Mouse (Mus musculus) forebrain, postnatal 0 days (tissue): ENCODE data around the gene Olfr1340. TPM values are rescaled to one million over a fixed set of nuclear protein-coding genes. Genes with fewer than 3 reads are reported as not detected.

Experiments used
- ATAC-seq: fragments of 200-750 bp; cut with Nextera tagmentation; 2 replicates; pipeline ENCODE4 v1.8.0; 2017; ENCODE audit warnings: mild to moderate bottlenecking, moderate library complexity
- DNase-seq: peaks from one replicate; pipeline ENCODE4 v3.0.0-alpha.2; 2015
- H3K27ac ChIP-seq: fragments of 300-500 bp; sonication (generic); 2 replicates; pipeline ENCODE4 v1.5.1; 2014; ENCODE audit warnings: low read depth, mild to moderate bottlenecking, antibody characterized with exemption, low read length, moderate library complexity, mixed read lengths
- H3K27me3 ChIP-seq: fragments of 300-500 bp; sonication (generic); 2 replicates; pipeline ENCODE4 v1.6.1; 2014; ENCODE audit warnings: mild to moderate bottlenecking, low read length, mixed read lengths; ENCODE audit not compliant: insufficient read depth
- H3K36me3 ChIP-seq: fragments of 300-500 bp; sonication (generic); 2 replicates; pipeline ENCODE4 v1.6.1; 2014; ENCODE audit warnings: mild to moderate bottlenecking, moderate library complexity; ENCODE audit not compliant: insufficient read depth
- H3K4me1 ChIP-seq: fragments of 300-500 bp; sonication (generic); 2 replicates; pipeline ENCODE4 v1.6.1; 2014; ENCODE audit warnings: antibody characterized with exemption; ENCODE audit not compliant: insufficient read depth
- H3K4me2 ChIP-seq: fragments of 300-500 bp; sonication (generic); 2 replicates; pipeline ENCODE4 v1.6.1; 2014; ENCODE audit warnings: low read depth, mild to moderate bottlenecking, moderate library complexity
- H3K4me3 ChIP-seq: fragments of 300-500 bp; sonication (generic); 2 replicates; pipeline ENCODE4 v1.5.1; 2014; ENCODE audit warnings: low read depth, low read length, mixed read lengths
- H3K9ac ChIP-seq: fragments of 300-500 bp; sonication (generic); 2 replicates; pipeline ENCODE4 v1.6.1; 2014; ENCODE audit warnings: mild to moderate bottlenecking
- H3K9me3 ChIP-seq: fragments of 300-500 bp; sonication (generic); 2 replicates; pipeline ENCODE4 v1.6.1; 2016; ENCODE audit warnings: low read length
- CTCF ChIP-seq: sonication (generic); IDR thresholded peaks from 2 replicates; pipeline ENCODE4 v1.5.1; 2016; ENCODE audit warnings: antibody characterized with exemption, control low read depth, low read depth
- WGBS: fragments of 180-500 bp; shearing (Covaris S2); extraction: QIAGEN DNeasy Blood & Tissue Kit; methylation state at CpG from one replicate; pipeline ENCODE4 v1.1.7; 2014; 5-methylcytosine and 5-hydroxymethylcytosine counted together
- polyA plus RNA-seq: library from polyadenylated mRNA; unstranded; fragments of >200 nt; fragmentation: Nextera tagmentation; extraction: Ambion mirVana; gene quantifications from 2 replicates; pipeline ENCODE4 v1.2.1, GENCODE M21; 2015
- total RNA-seq: library from RNA; depleted of rRNA; stranded (reverse); fragments of >200 nt; gene quantifications from 2 replicates; pipeline ENCODE4 v1.2.3, GENCODE M21; 2014; rRNA removed

Olfr1340 gene
- total and polyA plus RNA-seq, 2 experiments from 2014 or later: not detected

- no peaks in the 10 kb centered on the region for H3K36me3 ChIP-seq
- H3K9me3 ChIP-seq: no peaks in the 10 kb centered on the region
- no peak overlapping the region for H3K9ac ChIP-seq
- WGBS: 56% methylated on average over 10 of the region's 10 CpGs
- no peak overlapping the region for H3K4me2 ChIP-seq
- H3K4me1 ChIP-seq: no peaks in the 10 kb centered on the region
- TF ChIP-seq CTCF: no peak
- no peaks in the 10 kb centered on the region for H3K27me3 ChIP-seq
- H3K27ac ChIP-seq: no peak overlapping the region
- DNase-seq: no peak
- ATAC-seq: no peak
- no peak overlapping the region for H3K4me3 ChIP-seq
Measured at GRCm38 (mm10) chr4:118721742-118722483, 2.0 kb downstream of the Olfr1340 start.

GRCm38 (mm10) chr4:118731875-118732274 is 11.9 kb downstream of the Olfr1340 start, which contains the start of gene Olfr1339:
Olfr1339 (plus strand) TSS chr4:118732175.
- DNase-seq: no peak
- H3K9me3 ChIP-seq: no peaks in the 10 kb centered on the region
- no peaks in the 10 kb centered on the region for H3K27me3 ChIP-seq

GRCm38 (mm10) chr4:118739574-118739973 is 19.6 kb downstream of the Olfr1340 start:
- no peak for TF ChIP-seq CTCF
- Histone ChIP-seq H3K9me3 (no peaks in the 10 kb centered on the region), H3K4me3 (no peak overlapping the region), H3K9ac (no peak overlapping the region), H3K36me3 (no peaks in the 10 kb centered on the region), H3K4me1 (no peaks in the 10 kb centered on the region), H3K4me2 (no peak overlapping the region), H3K27me3 (no peaks in the 10 kb centered on the region), H3K27ac (no peak overlapping the region)
- no peak for ATAC-seq
- 58% methylated on average over 3 of the region's 3 CpGs for WGBS
- DNase-seq: no peak

More at GRCm38 (mm10) chr4:118731875-118732274, 11.9 kb downstream of the Olfr1340 start, which contains the start of gene Olfr1339:
- Histone ChIP-seq H3K4me2 (no peak within 1 kb of the TSS), H3K4me1 (no peaks in the 10 kb centered on the region), H3K36me3 (no peaks in the 10 kb centered on the region), H3K9ac (no peak within 1 kb of the TSS), H3K4me3 (no peak within 1 kb of the TSS), H3K27ac (no peak within 1 kb of the TSS)
- no peak for TF ChIP-seq CTCF
- ATAC-seq: no peak
- WGBS: 100% methylated on average over 1 of the region's 1 CpGs

GRCm38 (mm10) chr4:118740988-118741698 is 21.2 kb downstream of the Olfr1340 start:
- peak overlapping the region; percentile 30 for H3K4me2 ChIP-seq
- ATAC-seq (no peak), DNase-seq (no peak)
- WGBS: 8% methylated on average over 11 of the region's 11 CpGs
- H3K27ac ChIP-seq: no peak overlapping the region
- no peak overlapping the region for H3K9ac ChIP-seq
- no peaks in the 10 kb centered on the region for H3K9me3 ChIP-seq
- H3K4me3 ChIP-seq: no peak overlapping the region
- H3K4me1 ChIP-seq: no peaks in the 10 kb centered on the region
- H3K36me3 ChIP-seq: no peaks in the 10 kb centered on the region
- no peaks in the 10 kb centered on the region for H3K27me3 ChIP-seq
- TF ChIP-seq CTCF: no peak

- peak; percentile 23 for DNase-seq
- TF ChIP-seq CTCF: no peak
- Histone ChIP-seq H3K9me3 (no peaks in the 10 kb centered on the region), H3K4me2 (peak overlapping the region; percentile 30), H3K27ac (no peak overlapping the region), H3K4me1 (no peaks in the 10 kb centered on the region), H3K9ac (no peak overlapping the region), H3K4me3 (no peak overlapping the region), H3K27me3 (no peaks in the 10 kb centered on the region), H3K36me3 (no peaks in the 10 kb centered on the region)
- WGBS: 3% methylated on average over 16 of the region's 16 CpGs
- ATAC-seq: no peak
Measured at GRCm38 (mm10) chr4:118741881-118742280, 21.9 kb downstream of the Olfr1340 start.

- Histone ChIP-seq H3K9ac (no peak within 1 kb of the TSS), H3K36me3 (no peaks in the 10 kb centered on the region), H3K4me2 (no peak within 1 kb of the TSS), H3K4me1 (no peaks in the 10 kb centered on the region), H3K27me3 (no peaks in the 10 kb centered on the region), H3K9me3 (no peaks in the 10 kb centered on the region), H3K4me3 (no peak within 1 kb of the TSS), H3K27ac (no peak within 1 kb of the TSS)
- 80% methylated on average over 1 of the region's 1 CpGs for WGBS
- DNase-seq (no peak), ATAC-seq (no peak)
- no peak for TF ChIP-seq CTCF
Measured at GRCm38 (mm10) chr4:118758637-118759036, 38.7 kb downstream of the Olfr1340 start, which contains the start of gene Olfr1338. Olfr1338 (minus strand) TSS chr4:118758737.

Other genes starting within 250 kb of the Olfr1340 start
- gene Tie1, start 230.1 kb upstream of the Olfr1340 start, total RNA-seq: 10.4 and 14.9 TPM in 2 replicates
- gene Tie1, start 230.1 kb upstream of the Olfr1340 start, polyA plus RNA-seq: 9.5 and 9.8 TPM in 2 replicates
- not detected in 2 replicates for gene 2610528J11Rik, start 193.1 kb upstream of the Olfr1340 start, total RNA-seq
- gene 2610528J11Rik, start 193.1 kb upstream of the Olfr1340 start, polyA plus RNA-seq: not detected in 2 replicates
- gene Tmem125, start 176.1 kb upstream of the Olfr1340 start, total RNA-seq: 0.31 TPM in 1 of 2 replicates, not detected in the other
- gene Tmem125, start 176.1 kb upstream of the Olfr1340 start, polyA plus RNA-seq: 0.29 and 0.39 TPM in 2 replicates
- gene Cfap57, start 99.4 kb upstream of the Olfr1340 start, total RNA-seq: 0.69 and 2.0 TPM in 2 replicates
- 0.89 and 1.3 TPM in 2 replicates for gene Cfap57, start 99.4 kb upstream of the Olfr1340 start, polyA plus RNA-seq
- 48.9 and 56.3 TPM in 2 replicates for gene Ebna1bp2, start 99.3 kb upstream of the Olfr1340 start, total RNA-seq
- gene Ebna1bp2, start 99.3 kb upstream of the Olfr1340 start, polyA plus RNA-seq: 97.7 and 104 TPM in 2 replicates
- not detected in 2 replicates for gene Olfr62, start 61.2 kb upstream of the Olfr1340 start, total RNA-seq
- gene Olfr62, start 61.2 kb upstream of the Olfr1340 start, polyA plus RNA-seq: not detected in 2 replicates
- gene Olfr1342, start 27.4 kb upstream of the Olfr1340 start, total RNA-seq: not detected in 2 replicates
- gene Olfr1342, start 27.4 kb upstream of the Olfr1340 start, polyA plus RNA-seq: not detected in 2 replicates
- gene Olfr1341, start 16.6 kb upstream of the Olfr1340 start, total RNA-seq: not detected in 2 replicates
- not detected in 2 replicates for gene Olfr1341, start 16.6 kb upstream of the Olfr1340 start, polyA plus RNA-seq
- gene Olfr1339, start 12.0 kb downstream of the Olfr1340 start, total RNA-seq: not detected in 2 replicates
- not detected in 2 replicates for gene Olfr1339, start 12.0 kb downstream of the Olfr1340 start, polyA plus RNA-seq
- not detected in 2 replicates for gene Olfr1338, start 38.6 kb downstream of the Olfr1340 start, total RNA-seq
- gene Olfr1338, start 38.6 kb downstream of the Olfr1340 start, polyA plus RNA-seq: not detected in 2 replicates
- gene Olfr1337, start 62.4 kb downstream of the Olfr1340 start, total RNA-seq: not detected in 2 replicates
- gene Olfr1337, start 62.4 kb downstream of the Olfr1340 start, polyA plus RNA-seq: not detected in 2 replicates
- gene Olfr1335, start 89.8 kb downstream of the Olfr1340 start, total RNA-seq: not detected in 2 replicates
- gene Olfr1335, start 89.8 kb downstream of the Olfr1340 start, polyA plus RNA-seq: not detected in 2 replicates
- gene Olfr1333, start 116.1 kb downstream of the Olfr1340 start, total RNA-seq: not detected in 2 replicates
- gene Olfr1333, start 116.1 kb downstream of the Olfr1340 start, polyA plus RNA-seq: not detected in 2 replicates
- gene Olfr1331, start 144.5 kb downstream of the Olfr1340 start, total RNA-seq: not detected in 2 replicates
- gene Olfr1331, start 144.5 kb downstream of the Olfr1340 start, polyA plus RNA-seq: not detected in 2 replicates
- not detected in 2 replicates for gene Olfr1330, start 168.5 kb downstream of the Olfr1340 start, total RNA-seq
- not detected in 2 replicates for gene Olfr1330, start 168.5 kb downstream of the Olfr1340 start, polyA plus RNA-seq
- not detected in 2 replicates for gene Olfr1329, start 197.3 kb downstream of the Olfr1340 start, total RNA-seq
- not detected in 2 replicates for gene Olfr1329, start 197.3 kb downstream of the Olfr1340 start, polyA plus RNA-seq
- not detected in 2 replicates for gene Olfr1328, start 218.5 kb downstream of the Olfr1340 start, total RNA-seq
- gene Olfr1328, start 218.5 kb downstream of the Olfr1340 start, polyA plus RNA-seq: not detected in 2 replicates
- gene Lao1, start 241.4 kb downstream of the Olfr1340 start, total RNA-seq: 0.15 TPM in 1 of 2 replicates, not detected in the other
- 0.15 and 0.21 TPM in 2 replicates for gene Lao1, start 241.4 kb downstream of the Olfr1340 start, polyA plus RNA-seq